Mouse (Mus musculus) c-Kit-positive CD71-negative TER-119-negative erythroid progenitor cells, embryonic 14.5 days (primary cell): ENCODE data around the gene Synpr.
"Not testable (repeated sequence)": the region's sequence is repeated elsewhere in the genome, so short reads cannot be mapped to it uniquely, and the experiment has no call there.

ENCODE experiments used
- DNase-seq: peaks from one replicate; pipeline ENCODE4 v3.0.0-alpha.2; 2013; ENCODE audit warnings: low read depth

Synpr gene

GRCm38 (mm10) chr14:13284091-13284844 is at the start of gene Synpr:
TSS of gene Synpr (plus strand) at chr14:13284780.
- no peak for DNase-seq

DNA sequence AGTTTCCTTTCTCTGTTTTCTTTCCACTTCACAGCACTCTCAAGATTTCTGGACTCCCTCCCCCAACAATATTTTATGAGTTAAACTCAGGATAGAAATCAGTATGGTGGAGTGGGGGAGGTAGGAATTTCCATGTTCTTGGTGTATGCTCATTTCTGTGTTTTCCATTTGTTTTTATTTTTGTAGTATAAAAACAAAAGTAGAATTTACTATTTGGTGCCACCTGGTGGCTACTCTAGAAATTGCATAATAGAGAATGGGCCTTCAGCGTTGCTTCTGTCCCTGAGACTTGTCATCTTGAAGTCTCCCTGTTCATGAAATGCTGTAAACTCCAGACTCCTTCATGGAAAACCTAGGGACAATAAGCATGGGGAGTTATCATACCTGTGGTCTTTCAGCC is 47.7 kb upstream of the Synpr start:
- peak; percentile 20 for DNase-seq

GRCm38 (mm10) chr14:13247431-13247830 is 37.1 kb upstream of the Synpr start:
- no peak for DNase-seq

DNA sequence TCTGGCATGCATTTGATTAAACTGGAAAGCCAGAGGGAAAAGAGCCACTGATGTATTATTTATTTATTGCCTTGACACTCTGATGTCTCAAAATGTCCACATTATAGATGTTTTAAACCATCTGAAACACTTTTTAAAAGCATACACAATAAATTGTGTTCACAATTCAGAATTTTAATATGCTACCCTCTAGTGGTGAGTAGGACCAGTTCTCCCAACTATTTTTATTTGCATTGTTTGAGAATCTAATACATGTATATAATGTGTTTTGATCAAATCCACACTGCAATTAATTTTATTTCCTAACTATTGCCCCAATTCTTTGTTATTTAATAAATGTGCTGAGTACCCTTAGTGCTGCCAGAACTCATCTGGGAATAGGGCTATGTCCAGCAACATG is 35.2 kb upstream of the Synpr start:
- no peak for DNase-seq

GRCm38 (mm10) chr14:13252594-13252993 is 32.0 kb upstream of the Synpr start:
- no peak for DNase-seq

- not testable (repeated sequence) for DNase-seq
Observed at GRCm38 (mm10) chr14:13254741-13255140, 29.8 kb upstream of the Synpr start.

DNA sequence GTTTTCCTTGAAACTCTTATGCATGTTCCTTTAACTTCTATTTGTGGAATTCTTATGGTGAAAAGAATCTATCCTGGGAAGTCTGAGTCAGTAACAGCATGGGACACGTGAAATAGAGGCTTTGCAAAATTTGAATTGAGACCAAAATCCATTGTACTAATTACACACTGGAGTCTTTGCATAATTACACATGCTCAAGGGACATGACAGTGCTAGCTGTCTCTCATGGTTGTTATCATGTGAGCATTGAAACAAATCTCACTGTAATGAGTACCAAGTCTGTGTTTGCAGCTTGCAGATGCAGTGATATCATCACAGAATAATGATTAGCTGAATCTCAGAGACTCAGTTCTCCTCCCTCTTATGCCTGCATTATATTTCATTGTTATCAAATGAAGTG is 22.2 kb upstream of the Synpr start:
- DNase-seq = no peak

GRCm38 (mm10) chr14:13266331-13266730 is 18.2 kb upstream of the Synpr start:
- DNase-seq = no peak

DNA sequence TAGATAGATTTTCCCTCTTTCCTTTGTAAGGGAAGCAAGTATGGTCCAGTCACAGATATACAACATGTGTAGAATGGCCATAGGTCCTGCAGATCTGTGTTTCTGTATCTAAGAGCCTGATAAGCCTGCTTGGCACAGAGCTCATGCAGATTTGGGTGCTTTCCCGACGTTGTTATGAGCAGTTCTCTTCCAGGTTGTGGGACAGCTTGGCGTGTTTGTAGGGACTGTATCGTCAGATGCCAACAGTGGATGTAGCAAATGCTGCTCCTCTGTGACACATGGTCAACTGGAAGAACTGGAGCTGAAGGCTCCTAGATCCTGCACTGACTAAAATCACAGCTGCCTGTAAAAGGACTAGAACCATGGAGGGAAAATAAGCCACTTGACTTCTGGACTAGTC is 17.4 kb upstream of the Synpr start:
- DNase-seq = no peak

DNA sequence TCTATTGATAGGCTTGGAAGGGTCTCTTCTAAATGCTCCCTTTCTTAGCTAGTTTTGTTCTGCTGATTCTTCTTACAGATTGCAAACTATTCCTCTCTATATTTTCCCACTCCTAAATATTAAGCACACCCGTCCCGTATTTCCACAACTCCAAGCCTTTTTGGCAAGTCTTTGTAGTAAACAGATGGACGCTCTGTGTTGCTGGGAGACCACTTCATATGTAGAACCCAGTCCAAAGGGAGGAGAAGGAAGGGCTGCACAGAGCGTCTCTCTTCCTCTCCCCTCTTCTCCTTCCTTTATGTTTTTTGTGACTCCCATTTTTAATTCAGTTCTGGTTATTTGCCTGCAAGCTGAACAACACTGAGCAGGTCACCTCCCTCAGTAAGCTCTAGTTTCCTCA is 1.4 kb upstream of the Synpr start:
- no peak for DNase-seq

GRCm38 (mm10) chr14:13284845-13285198 is 242 bp downstream of the Synpr start:
- DNase-seq = no peak

GRCm38 (mm10) chr14:13285341-13286130 is 956 bp downstream of the Synpr start:
- no peak for DNase-seq

DNA sequence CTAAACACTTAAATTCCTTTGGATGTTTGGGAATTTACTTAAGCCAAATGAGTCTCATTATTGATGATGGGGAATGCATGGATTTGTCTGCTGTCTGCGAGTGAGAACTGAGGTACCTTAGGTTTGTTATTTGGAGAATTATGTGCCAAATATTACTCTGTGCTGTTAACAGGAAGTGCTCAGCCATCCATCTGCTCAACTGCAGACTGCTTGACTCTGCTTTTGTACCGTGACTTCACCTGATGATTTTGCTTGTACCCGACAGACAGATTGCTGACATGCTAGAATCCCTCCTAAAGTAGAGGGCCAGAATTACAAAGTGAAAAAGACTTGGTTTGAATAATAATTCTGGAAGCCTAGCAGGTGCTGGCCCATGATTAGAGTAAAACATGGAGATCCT is 9.6 kb downstream of the Synpr start:
- no peak for DNase-seq

GRCm38 (mm10) chr14:13314323-13314722 is 29.7 kb downstream of the Synpr start:
- no peak for DNase-seq

GRCm38 (mm10) chr14:13328461-13328860 is 43.9 kb downstream of the Synpr start:
- DNase-seq = no peak

- no peak for DNase-seq
Observed at GRCm38 (mm10) chr14:13332497-13333306, 48.1 kb downstream of the Synpr start.

GRCm38 (mm10) chr14:13333372-13333771 is 48.8 kb downstream of the Synpr start:
- DNase-seq = no peak

GRCm38 (mm10) chr14:13336162-13336561 is 51.6 kb downstream of the Synpr start:
- DNase-seq = no peak

DNA sequence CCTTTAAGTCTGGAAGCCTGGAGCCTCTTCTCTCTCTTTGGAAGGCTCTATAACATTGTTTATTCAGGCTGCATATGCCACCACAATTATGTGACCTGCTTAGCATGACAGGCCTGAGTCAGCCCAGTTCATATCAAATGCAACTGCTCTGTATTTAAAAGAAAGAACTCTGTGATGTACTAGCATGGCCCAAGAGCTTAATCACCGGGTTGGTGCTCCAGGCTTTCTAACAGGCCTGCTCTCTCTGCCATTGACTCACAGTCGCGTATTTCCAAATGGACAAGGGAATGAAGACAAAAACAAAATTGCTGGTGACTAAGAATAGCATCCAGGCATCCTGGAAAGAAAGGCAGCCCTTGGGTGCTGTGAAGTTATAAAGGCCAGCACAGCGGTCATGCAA is 56.1 kb downstream of the Synpr start:
- no peak for DNase-seq

GRCm38 (mm10) chr14:13344240-13344639 is 59.7 kb downstream of the Synpr start:
- no peak for DNase-seq

DNA sequence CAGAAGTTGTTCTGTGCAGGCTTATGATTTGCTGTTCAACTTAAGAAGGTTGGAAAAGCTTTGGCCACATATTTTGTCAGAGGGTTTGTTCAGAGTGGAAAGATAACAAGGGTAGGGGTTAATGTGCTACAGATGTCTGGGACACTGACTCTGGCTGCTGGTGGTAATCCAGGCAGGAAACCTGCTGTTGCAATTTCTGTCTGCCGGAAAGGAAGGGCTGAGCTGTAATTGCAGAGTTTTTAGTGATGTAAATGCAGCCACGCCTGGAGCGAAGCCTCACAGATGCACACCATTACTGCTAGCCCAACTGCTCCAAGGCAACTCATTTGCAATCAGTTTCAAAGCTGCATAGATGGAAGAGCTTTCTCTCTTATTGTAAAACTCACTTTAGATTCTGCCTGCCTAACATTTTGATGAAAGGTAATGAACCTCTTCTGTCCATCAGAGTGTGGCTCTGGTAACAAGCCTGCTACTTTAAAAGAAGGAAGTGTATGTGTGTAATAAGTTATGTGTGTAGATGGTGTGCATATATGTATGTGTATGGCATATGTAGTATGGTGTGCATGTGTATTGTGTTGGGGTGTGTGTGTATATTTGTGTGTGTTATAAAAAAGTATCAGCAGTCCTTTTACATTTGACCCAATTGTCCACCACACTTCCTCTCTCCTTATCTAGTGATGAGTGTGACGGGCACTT is 64.7 kb downstream of the Synpr start:
- DNase-seq = no peak

DNA sequence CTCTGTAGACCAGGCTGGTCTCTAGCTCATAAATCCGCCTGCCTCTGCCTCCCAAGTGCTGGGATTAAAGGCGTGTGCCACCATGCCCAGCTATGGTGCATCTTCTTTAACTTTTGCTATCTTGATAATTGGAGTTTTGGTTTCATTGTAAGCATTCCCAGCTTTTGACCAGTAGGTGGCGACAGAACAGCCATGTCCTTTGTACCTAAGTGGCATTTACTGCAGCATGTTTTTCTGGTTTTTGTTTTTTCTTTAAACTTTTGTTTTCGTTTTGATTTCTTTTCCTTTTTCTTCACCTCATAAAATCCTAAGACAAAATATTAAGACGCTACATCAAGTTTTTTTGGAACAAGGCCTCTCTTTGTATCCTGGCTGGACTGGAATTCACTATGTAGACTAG is 69.6 kb downstream of the Synpr start:
- peak; percentile 19 for DNase-seq
